Mouse (Mus musculus) layer of hippocampus, adult 9-11 months (tissue): Measurements from ENCODE around the gene Dmwd.
A peak's percentile ranks its signal among the peaks of the same experiment; 100 is the strongest.
"Not testable (repeated sequence)": the region's sequence is repeated elsewhere in the genome, so short reads cannot be mapped to it uniquely, and the experiment has no call there.

Source experiments
- DNase-seq: peaks from one replicate; pipeline ENCODE4 v3.0.0; 2022

The Dmwd gene

DNA sequence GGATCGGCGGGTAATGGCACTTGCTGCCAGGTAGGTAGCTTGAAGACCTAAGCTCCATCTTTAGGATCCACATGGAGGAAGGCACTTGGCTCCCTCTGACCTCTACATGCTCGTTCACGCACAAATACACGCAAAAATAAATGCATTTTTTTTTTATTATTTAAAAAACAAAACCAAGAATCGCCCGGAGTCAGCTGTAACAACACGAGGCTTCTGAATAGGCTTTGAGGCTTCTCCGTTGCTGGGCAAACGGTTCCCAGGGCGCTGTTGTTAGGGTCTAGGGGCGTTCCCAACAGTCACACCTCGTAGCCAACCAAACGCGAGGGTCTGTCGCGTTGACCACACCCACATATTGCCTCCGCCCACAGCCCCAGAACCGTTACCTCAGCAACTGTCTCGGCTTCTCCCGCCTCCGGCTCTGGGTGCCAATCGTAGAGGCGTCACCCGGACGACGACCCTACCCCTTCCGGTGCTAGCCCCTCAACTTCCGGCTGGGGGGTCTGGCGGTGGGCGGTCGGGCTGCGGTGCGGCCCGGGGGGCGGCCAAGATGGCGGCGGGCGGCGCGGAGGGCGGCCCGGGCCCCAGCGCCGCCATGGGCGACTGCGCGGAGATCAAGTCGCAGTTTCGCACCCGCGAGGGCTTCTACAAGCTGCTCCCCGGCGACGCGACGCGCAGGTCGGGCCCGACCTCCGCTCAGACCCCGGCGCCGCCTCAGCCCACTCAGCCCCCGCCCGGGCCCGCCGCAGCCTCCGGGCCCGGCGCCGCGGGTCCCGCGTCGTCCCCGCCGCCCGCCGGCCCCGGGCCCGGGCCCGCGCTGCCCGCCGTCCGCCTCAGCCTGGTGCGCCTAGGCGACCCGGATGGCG, at the start of gene Dmwd:
Gene Dmwd (plus strand): TSS at position 505 of the 863 bp plus-strand sequence.
- peak; percentile 98 for DNase-seq

DNA sequence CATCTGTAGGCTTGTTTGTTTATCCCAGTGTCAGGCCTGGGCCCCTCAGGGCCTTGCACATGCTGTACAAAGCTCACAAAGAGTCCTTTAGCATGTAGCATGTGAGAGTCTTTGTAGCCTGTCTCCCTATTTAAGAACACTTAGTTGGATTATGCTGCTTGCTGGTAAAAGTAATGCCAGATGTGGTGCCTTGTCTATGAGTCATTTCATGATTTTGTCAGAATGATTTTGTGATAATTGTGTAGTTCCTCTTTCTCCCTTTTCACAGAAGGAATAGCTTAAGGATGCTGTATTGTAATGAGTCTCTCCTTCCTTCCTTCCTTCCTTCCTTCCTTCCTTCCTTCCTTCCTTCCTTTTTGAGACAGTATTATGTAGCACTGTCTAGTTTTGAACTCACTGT, 48.0 kb upstream of the Dmwd start:
- no peak for DNase-seq

DNA sequence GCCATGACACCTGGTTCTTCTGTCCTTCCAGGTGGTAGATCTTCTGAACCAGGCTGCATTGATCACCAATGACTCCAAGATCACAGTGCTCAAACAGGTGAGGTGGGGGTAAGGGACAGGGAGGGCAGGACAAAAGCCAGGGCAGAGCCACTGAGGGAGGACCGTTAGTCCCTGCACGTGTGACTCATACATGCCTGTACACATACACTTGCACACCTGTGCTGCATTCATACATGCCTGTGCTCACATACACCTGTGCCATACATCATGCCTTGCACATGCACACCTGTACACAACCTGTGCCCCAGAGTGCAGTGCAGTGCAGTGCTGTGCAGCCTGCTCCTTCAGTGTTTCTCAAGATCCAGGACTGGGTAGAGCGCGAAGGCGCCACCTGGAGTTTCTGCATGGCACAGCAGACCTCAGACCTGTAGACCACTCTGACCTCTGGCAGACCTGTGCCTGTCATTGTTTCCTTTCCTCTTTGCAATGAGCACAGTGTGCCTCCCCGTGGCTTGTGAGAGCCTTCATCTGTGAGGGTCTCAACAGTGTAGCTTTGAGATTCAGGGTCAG, 46.9 kb upstream of the Dmwd start:
- DNase-seq, result no peak

DNA sequence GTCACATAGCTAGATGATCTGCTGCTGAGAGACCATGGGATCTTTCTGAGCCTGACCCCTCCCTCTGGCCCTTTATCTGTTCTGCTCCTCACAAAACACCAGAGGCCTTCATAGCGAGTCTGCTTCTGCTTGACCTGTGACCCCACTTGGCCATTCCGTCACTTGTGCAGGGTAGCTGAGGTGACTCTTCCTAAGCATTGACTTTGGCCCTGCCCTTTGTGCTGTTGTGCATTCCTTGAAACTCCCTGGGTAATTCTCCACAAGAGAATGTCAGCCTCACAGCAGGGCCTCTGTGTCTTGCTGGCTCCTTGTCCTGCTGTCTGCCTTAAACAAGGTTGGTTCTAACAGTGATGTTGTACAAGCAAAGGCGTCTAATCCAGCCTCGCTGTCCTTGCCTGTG, 44.4 kb upstream of the Dmwd start:
- no peak for DNase-seq

DNA sequence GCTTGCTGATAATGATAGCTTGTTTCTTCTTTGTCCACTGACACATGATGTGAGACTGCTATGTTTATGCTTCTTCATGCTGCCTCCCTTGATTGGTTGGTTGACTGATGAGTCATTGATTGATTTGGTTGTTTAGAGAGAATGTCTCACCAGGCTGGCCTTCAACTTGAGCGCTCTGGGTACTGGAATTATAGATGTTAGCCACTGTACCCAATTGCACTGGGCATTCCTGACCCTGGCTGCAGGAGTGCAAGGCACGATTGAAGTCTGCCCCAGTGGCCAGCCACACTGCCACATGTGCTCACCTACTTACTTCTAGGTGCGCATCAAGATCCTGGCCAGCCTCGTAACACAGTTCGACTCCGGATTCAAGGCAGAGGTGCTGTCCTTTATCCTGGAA, 31.4 kb upstream of the Dmwd start:
- DNase-seq, result no peak

DNA sequence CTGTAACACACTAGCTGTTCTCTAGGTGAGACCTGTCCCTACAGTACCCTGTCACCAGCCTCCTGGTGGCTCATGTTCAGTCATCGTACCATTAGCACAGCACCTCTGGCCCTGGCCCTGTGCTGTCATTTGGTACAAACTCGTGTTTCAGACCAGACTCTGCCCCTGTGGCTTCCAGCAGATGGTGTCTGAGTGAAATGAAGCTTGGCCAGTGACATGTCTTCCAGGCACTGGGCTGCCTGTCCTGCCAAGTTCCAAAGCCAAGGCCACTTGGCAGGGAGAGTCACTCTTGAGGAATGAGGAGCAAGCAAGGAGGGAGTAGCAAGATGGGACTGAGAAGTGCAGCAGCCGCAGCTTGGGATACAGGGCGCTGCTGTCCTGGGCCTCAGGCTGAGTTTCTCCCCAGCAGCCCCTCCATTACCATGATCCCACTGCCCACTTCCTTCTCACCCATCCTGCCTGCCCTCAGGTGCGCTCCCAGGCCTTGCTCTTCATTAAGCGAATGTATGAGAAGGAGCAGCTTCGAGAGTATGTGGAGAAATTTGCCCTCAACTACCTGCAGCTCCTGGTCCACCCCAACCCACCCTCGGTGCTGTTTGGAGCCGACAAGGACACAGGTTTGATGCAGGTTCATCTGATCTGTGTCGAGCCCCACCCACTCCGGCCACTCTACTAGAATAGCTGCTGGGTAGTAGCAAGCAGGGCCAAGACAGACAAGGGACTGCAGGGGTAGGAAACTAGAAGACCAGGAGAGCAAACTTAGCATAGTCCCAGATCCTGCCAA, 29.5 kb upstream of the Dmwd start:
- DNase-seq, result no peak

DNA sequence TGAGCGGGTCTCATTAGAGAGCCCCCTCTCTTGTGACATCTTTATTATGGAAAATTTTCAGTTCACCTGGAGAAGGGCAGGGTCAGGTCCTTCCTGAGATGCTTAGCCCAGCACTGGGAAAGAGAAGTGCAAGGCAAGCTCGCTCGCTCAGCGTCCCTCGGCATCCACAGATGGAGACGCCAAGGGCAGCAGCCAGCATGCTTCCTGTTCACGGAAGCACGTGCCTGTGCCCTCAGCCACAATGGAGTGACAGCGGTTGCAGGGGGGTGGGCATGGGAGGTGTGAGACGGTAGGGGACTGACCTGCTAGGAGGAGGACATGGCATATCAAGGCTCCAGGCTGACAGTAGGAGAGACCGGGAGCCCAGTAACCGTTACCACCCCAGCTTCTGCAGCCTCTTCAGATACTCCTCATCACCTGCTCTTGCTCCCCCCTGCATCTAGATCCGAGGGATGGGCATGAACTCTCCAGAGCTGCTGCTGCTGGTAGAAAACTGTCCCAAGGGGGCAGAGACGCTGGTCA, 28.0 kb upstream of the Dmwd start:
- no peak for DNase-seq

DNA sequence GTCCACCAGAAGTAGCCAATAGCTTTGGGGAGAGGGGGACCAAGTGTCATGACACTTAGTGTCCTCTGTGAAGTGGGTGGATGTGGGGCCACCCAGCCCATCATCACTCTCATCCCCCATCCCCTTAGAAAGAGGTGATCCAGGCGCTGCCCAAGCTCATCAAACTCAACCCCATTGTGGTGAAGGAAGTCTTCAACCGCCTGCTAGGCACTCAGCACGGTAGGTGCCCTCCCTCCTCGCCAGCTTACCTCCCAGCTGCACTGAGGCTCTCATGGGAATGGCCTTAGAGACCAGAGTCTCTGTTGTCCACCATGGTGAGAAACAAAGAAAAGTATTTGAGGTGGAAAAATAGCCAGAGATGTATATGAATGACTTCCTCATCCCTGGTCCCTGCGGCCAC, 26.8 kb upstream of the Dmwd start:
- no peak for DNase-seq

DNA sequence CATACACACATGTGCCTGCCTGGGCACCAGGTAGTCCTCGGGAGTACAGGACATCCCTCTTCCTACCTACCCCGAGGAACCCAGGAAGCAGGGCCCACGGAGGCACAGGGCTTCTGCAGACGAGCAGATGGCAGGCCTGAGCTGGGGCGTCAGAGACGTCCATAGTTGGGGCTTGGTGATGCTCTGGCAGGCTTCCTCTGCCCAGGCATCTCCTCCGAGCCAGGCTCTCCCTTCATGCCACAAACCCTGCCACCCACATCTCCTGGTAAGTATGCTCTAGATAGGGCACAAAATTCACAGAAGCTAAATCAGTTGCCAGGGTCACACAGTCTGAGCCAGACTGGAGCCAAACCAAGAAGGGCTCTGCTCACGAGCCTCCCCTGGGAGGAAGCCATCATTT, 25.9 kb upstream of the Dmwd start:
- no peak for DNase-seq

DNA sequence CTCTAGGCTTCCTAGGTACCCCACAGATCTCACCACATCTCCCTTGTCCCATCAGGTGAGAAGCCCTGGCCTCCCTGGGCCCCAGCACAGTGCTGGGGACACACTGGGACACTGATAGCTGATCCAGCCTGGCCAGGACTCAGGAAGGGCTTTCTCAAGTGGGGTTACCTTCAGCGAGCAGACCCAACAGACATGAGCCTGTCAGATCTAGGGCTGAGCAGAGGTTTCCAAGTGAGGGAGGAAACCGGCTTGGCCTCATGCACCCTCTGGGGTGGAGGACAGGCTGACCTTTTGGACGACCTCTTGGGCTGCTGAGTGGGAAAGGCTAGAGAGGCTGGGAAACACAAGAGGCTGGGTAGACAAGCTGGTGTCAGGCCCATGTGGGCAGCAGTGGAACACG, 24.9 kb upstream of the Dmwd start:
- no peak for DNase-seq

DNA sequence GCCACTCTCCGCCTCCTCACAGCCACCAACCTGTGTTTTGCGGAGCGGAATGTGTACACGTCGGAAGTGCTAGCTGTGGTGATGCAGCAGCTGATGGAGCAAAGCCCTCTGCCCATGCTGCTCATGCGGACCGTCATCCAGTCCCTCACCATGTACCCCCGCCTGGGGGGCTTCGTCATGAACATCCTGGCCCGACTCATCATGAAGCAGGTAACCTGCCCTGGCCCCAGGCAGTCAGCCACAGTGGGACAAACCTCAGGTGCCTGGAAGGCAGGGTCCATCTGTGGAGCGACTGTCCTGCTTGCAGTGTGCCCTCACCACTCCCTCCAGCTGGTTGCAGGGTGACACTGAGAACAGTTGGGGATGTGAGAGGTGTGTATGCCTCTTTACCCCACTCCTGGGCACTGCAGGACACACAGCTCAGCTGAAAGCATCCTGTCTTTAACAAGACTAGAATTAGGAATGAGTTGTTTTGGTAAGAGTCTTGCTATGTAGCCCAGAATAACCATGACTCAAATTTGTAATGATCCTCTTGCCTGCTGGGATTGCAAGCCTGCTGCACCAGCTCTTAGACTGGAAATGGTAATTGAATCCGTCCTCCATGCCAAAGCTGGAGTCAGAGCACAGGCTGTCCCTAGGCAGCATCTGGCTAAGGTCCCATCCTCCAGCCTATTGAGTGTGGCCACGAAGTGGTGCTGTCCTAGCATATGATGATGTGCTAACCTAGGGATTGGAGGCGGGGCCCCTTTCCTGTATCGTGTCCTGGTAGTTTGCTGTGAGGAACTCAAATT, 23.5 kb upstream of the Dmwd start:
- peak; percentile 88 for DNase-seq

DNA sequence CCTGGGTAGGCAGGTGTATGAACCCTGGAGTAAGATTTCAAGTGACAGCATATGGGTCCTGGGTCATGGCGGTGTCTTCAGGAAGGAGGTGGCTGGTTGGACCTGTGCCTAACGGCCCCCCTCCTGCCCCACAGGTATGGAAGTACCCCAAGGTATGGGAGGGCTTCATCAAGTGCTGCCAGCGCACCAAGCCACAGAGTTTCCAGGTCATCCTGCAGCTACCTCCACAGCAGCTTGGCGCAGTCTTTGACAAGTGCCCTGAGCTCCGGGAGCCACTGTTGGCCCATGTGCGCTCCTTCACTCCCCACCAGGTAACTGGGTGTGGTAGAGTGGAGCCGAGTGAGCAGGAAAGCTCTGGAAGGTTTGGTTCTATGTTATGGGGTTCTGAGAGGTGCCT, 22.9 kb upstream of the Dmwd start:
- no peak for DNase-seq

DNA sequence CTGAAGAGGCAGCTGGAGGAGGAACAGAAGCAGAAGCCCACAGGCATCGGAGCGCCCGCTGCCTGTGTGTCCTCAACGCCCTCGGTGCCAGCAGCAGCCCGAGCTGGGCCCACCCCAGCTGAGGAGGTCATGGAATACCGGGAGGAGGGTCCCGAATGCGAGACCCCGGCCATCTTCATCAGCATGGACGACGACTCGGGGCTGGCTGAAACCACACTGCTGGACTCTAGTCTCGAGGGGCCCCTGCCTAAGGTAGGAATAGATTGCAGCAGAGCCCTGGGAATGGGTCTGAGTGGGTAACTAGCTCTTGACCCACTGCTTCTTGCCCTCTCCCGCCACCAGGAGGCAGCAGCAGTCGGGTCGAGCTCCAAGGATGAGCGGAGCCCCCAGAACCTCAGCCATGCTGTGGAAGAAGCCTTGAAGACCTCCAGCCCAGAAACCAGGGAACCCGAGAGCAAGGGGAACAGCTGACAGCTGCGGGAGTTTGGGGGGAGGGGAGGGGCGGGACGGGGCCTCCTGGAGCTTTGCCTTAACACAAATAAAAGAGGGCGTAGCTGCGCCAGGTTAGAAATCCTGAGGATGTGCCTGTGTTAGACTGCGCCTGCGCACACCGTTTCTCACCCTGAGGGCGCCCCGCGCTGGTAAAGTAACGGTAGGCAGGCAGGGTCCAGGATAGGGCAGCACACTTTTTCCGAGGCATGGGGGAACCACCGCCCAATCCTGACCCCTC, 21.8 kb upstream of the Dmwd start, which contains the start of gene Rsph6a:
Gene Rsph6a (plus strand): TSS at position 644 of the 730 bp plus-strand sequence.
- DNase-seq, result no peak

DNA sequence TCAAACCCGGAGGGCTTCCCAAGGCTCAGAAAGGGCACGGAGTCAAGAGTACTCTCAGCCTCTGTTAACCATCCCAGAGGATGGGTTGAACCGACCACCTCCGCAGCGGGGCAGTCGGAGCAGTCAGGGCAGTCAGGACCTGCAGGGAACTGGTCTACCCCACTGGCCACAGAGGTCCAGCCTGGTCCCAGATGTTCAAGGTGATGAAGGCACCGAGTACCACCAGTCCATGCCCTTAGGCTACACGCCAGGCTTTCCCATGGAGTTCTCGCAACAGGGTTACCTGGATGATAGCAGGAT, 21.3 kb upstream of the Dmwd start:
- no peak for DNase-seq

DNA sequence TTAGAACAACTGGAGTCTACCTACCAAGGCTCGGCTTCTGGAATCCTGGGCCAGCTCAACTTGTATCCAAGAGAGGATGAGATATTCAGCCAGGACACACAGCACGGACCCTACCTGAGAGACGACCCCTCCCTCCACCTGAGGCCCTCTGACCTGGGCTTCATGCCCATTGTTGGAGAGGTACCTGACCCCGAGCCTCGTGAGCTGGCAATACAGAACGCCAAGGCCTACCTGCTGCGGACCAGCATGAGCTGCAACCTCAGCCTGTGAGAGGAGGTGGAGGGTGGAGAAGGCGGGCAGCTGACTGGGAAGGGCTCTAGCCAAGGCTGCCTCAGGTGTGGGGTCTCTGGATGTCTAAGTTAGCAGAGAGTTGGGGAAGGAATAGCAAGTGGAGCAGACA, 20.9 kb upstream of the Dmwd start:
- DNase-seq, result no peak

DNA sequence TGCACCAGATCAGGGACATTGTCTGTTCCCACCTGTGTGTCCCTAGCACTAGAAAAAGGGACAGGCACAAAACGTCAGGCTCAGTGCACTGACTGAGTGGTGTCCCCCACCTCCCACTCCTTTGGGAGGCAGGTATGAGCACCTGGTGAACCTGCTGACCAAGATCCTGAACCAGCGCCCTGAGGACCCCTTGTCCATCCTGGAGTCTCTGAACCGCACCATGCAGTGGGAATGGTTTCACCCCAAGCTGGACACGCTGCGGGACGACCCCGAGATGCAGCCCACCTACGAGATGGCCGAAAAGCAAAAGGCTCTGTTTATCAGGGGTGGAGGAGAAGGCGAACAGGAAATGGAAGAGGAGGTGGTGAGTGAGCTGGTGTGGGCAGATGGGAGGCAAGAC, 18.6 kb upstream of the Dmwd start:
- DNase-seq, result no peak

DNA sequence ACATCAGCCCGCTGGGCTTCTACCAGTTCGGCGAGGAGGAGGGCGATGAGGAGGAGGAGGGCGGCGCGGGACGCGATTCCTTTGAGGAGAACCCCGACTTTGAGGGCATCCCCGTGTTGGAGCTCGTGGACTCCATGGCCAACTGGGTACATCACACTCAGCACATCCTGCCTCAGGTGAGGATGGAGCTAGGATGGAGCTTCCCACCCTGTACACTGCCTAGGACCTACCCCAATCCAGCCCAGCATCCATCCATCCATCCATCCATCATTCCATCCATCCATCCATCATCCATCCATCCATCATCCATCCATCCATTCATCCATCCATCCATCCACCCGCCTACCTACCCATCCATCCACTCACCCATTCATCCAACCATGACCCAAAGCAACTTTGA, 10.1 kb upstream of the Dmwd start:
- no peak for DNase-seq

DNA sequence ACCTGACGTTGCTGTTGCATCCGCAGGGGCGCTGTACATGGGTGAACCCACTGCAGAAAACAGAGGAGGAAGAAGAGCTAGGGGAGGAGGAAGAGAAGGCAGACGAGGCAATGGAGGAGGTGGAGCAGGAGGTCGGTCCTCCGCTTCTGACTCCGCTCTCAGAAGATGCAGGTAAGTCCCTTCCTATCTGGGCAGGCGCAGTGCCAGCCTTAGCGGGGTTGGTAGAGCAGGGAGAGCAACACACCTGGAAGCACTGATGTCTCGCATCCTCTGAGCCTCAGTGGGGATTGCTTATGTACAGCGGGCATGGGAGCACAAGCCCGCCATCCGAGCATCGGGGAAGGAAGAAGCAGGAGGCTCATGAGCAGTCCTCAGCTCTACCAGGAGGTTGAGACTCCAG, 9.0 kb upstream of the Dmwd start:
- no peak for DNase-seq

DNA sequence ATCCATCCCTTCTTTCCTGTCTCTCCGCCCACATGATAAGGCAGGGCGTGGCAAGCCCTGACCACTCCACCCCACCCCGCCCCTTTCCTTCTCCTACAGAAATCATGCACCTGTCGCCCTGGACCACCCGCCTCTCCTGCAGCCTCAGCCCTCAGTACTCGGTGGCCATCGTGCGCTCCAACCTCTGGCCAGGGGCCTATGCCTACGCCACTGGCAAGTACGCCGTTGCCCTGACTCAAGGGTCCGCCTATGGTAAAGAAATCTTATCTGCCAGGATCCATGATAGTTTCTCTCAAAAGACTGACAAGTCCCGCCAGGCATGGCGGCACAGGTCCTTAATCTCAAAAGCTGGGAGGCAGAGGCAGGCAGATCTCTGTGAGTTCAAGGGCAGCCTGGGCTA, 8.1 kb upstream of the Dmwd start:
- DNase-seq, result no peak

DNA sequence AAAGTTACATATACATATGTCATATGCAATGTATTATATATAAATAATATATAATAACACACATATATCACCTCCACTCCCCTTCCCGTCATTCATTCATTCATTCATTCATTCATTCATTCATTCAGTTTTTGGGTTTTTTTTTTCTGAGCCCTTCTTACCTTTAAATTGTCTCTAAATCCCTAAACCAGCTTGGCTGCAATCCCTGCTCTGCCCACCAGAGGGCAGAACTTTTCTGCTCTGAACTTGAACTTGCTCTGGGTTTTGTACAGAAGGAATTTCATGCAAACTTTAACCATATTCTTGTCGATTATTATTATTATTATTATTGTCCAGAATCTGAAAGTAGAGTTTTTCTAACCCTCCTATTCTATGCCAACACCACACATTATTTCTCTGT, 7.3 kb upstream of the Dmwd start:
- DNase-seq, result no peak

DNA sequence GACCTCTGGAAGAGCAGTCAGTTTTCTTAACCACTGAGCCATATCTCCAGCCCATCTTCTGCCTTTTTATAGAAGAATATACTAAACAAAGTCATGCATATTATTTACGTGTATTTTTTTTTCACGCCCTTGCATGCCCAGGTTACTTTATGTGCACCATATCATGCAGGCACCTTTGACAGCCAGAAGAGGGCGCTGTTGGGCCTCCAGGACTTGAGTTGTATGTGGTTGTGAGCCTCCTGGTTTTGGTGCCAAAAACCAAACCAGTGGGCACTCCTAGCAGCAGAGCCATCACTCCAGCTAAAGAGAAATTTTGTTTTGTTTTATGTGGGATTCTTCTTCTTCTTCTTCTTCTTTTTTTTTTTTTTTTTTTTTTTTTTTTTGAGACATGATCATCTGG, 6.5 kb upstream of the Dmwd start:
- no peak for DNase-seq

DNA sequence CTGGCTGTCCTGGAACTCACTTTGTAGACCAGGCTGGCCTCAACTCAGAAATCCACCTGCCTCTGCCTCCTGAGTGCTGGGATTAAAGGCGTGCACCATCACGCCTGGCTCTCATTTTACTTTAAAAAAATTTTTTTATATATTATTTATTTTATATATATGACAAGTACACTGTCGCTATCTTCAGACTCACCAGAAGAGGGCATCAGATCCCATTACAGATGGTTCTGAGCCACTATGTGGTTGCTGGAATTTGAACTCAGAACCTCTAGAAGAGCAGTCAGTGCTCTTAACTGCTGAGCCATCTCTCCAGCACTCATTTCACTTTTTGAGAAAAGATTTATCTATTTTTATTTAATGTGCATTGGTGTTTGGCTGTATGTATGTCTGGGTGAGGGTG, 5.0 kb upstream of the Dmwd start:
- DNase-seq, result not testable (repeated sequence)
